Mouse (Mus musculus): ENCODE data around the gene Cobll1. TPM values are rescaled to one million over a fixed set of nuclear protein-coding genes. Genes with fewer than 3 reads are reported as not detected.

Cobll1 gene
- polyA plus RNA-seq, 1 experiment = 3.0 TPM

DNA sequence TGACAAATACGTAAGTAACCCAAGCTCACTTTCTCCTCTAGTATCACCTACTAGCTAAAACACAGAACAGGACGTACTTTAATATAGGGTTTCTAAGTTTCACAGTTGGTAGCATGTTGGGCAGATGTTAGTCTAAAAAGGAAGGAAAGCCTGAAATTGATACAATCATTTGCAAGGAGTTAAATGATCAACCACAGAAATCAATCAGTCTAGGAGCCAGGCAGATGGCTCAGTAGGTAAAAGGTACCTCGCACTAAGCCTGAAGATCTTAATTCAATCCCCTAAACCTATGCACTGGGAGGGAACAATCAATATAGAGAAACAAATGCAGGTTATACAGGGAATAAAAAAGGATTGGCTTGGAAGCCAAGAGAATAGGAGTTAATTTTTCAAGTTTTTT lies 52.0 kb downstream of the Cobll1 start:
- Histone ChIP-seq H3K4me1 (ENCODE audit: control insufficient read depth, insufficient read depth, insufficient read length, low read length) (peaks cover 10% of the 10 kb centered on the region; the same call in 1 of the 2 replicates), H3K27ac (ENCODE audit: insufficient read depth, low read depth, low read length) (no peak overlapping the region), H3K36me3 (ENCODE audit: control insufficient read depth, insufficient read depth, low read length) (no peaks in the 10 kb centered on the region), H3K4me3 (ENCODE audit: low read depth, low read length) (no peak overlapping the region), H3K27me3 (ENCODE audit: control insufficient read depth, insufficient read depth, low read length) (no peaks in the 10 kb centered on the region)
- 91% methylated on average over 3 of the region's 3 CpGs for WGBS
- no peak for TF ChIP-seq CTCF (IDR thresholded peaks at IDR 0.05; ENCODE audit: extremely low read depth, insufficient read length, insufficient replicate concordance, low read depth, low read length)
- no peak for TF ChIP-seq POLR2A (IDR thresholded peaks at IDR 0.05; ENCODE audit: low read depth, low read length)

DNA sequence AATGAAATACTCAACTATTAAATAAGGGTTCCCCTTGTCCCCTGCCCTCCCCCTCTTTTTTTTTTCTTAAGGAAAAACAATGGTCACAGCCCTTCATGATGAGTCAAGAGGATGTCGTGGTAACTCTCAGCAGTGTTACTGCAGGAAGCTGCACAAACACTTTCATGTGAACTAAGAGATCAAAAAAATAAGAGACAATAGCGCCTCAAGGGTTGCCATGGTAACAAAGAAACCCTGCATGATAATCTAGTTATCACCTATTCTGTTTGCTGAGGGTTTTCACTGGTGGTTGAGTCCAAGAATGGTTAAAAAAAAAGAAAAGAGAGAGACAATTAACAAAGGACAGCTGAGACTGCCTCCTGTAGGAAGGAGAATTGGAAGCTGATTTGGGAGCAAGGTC lies 56.5 kb downstream of the Cobll1 start:
- H3K27ac ChIP-seq (ENCODE audit: insufficient read depth, low read depth, low read length) = no peak overlapping the region
- TF ChIP-seq POLR2A (IDR thresholded peaks at IDR 0.05; ENCODE audit: low read depth, low read length) (no peak), CTCF (IDR thresholded peaks at IDR 0.05; ENCODE audit: extremely low read depth, insufficient read length, insufficient replicate concordance, low read depth, low read length) (no peak)
- no peak overlapping the region for H3K4me3 ChIP-seq (ENCODE audit: low read depth, low read length)
- WGBS = 35% methylated on average over 2 of the region's 2 CpGs
- H3K36me3 ChIP-seq (ENCODE audit: control insufficient read depth, insufficient read depth, low read length) = no peaks in the 10 kb centered on the region
- peaks cover 2% of the 10 kb centered on the region; the same call in 1 of the 2 replicates for H3K4me1 ChIP-seq (ENCODE audit: control insufficient read depth, insufficient read depth, insufficient read length, low read length)
- no peaks in the 10 kb centered on the region for H3K27me3 ChIP-seq (ENCODE audit: control insufficient read depth, insufficient read depth, low read length)

DNA sequence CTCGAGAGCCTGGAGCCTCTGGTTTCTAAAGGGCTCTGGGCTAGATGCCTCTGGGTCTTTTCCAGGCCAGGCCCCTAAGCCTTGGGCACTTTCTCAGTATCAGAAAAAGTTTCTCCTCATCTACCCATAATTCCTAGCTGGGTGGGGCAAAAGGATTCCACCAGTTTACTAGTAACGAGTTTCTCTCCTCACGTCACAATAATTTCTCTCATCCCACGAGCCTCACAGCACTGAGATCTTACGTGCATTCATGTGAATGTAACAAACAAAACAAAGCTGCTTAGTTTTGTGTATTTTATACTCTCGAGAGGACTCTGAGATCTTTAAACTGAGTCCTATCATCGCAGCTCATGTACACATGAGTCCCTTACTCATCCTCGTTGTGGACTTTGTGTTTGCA lies 57.5 kb downstream of the Cobll1 start:
- no peak overlapping the region for H3K4me3 ChIP-seq (ENCODE audit: low read depth, low read length)
- peaks cover 2% of the 10 kb centered on the region; the same call in 1 of the 2 replicates for H3K4me1 ChIP-seq (ENCODE audit: control insufficient read depth, insufficient read depth, insufficient read length, low read length)
- no peaks in the 10 kb centered on the region for H3K36me3 ChIP-seq (ENCODE audit: control insufficient read depth, insufficient read depth, low read length)
- no peaks in the 10 kb centered on the region for H3K27me3 ChIP-seq (ENCODE audit: control insufficient read depth, insufficient read depth, low read length)
- TF ChIP-seq CTCF (IDR thresholded peaks at IDR 0.05; ENCODE audit: extremely low read depth, insufficient read length, insufficient replicate concordance, low read depth, low read length) = no peak
- TF ChIP-seq POLR2A (IDR thresholded peaks at IDR 0.05; ENCODE audit: low read depth, low read length) = no peak
- H3K27ac ChIP-seq (ENCODE audit: insufficient read depth, low read depth, low read length) = no peak overlapping the region
- WGBS = 87% methylated on average over 8 of the region's 8 CpGs

DNA sequence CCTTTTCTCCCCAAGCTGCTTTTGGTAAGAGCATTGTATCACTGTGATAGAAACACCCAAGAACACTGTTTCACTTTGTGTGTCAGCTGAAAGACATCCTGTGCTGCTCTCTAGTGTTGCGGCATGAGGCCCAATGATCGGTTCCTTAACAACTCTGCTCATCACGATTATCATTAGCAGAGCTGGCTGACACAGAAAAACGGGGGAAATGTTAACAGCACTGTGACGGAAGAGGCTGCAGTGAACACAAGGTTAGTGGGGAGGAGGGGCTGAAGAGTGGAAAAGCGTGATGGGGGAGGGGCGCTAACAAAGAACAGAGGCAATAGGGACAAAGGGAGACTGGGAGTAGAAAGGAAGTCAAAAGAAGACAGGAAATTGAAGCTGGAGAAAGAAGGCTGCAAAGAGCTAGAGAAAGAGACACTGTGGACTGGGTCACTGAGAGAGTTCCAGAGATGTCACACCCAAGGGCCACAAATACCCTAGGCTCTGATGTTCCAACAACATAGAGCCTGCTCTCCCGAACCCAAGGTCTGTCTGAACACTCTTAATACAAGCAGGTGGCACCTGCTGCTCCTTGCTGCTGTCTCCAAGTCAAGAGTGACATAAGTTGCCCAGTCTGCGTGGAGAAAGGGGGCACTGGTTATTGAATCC lies 58.0 kb downstream of the Cobll1 start:
- TF ChIP-seq CTCF (IDR thresholded peaks at IDR 0.05; ENCODE audit: extremely low read depth, insufficient read length, insufficient replicate concordance, low read depth, low read length) = no peak
- no peak for TF ChIP-seq POLR2A (IDR thresholded peaks at IDR 0.05; ENCODE audit: low read depth, low read length)
- WGBS = 68% methylated on average over 9 of the region's 9 CpGs

DNA sequence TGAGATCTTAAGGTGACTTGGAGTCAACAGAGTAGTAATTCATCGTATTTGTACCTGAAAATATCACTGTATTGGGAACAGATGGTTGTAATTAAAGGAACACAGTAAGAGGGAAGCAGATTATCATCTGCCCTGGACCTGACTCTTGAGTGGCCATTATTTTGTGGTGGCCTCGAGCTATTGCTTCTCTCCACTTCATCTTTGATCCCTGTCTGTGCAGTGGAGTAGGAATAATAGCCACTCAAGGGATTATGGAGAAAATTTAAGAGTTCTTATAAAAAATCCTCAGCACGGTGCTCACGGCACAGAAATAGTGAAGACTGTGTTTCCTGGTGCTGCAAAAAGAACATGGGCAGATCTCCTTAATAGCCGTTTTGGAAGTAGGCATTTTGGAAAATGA lies 63.6 kb downstream of the Cobll1 start:
- Histone ChIP-seq H3K27me3 (ENCODE audit: control insufficient read depth, insufficient read depth, low read length) (no peaks in the 10 kb centered on the region), H3K4me1 (ENCODE audit: control insufficient read depth, insufficient read depth, insufficient read length, low read length) (0 out of 2 replicates have a peak, but pooled peaks cover 2% of the 10 kb centered on the region), H3K36me3 (ENCODE audit: control insufficient read depth, insufficient read depth, low read length) (no peaks in the 10 kb centered on the region), H3K4me3 (ENCODE audit: low read depth, low read length) (no peak overlapping the region), H3K27ac (ENCODE audit: insufficient read depth, low read depth, low read length) (no peak overlapping the region)
- TF ChIP-seq POLR2A (IDR thresholded peaks at IDR 0.05; ENCODE audit: low read depth, low read length) (no peak), CTCF (IDR thresholded peaks at IDR 0.05; ENCODE audit: extremely low read depth, insufficient read length, insufficient replicate concordance, low read depth, low read length) (no peak)
- WGBS = 79% methylated on average over 5 of the region's 5 CpGs

More for the DNA sequence above, 58.0 kb downstream of the Cobll1 start:
- H3K4me3 ChIP-seq (ENCODE audit: low read depth, low read length) = no peak overlapping the region
- H3K27me3 ChIP-seq (ENCODE audit: control insufficient read depth, insufficient read depth, low read length) = no peaks in the 10 kb centered on the region
- peaks cover 2% of the 10 kb centered on the region; the same call in 1 of the 2 replicates for H3K4me1 ChIP-seq (ENCODE audit: control insufficient read depth, insufficient read depth, insufficient read length, low read length)
- H3K27ac ChIP-seq (ENCODE audit: insufficient read depth, low read depth, low read length) = no peak overlapping the region
- H3K36me3 ChIP-seq (ENCODE audit: control insufficient read depth, insufficient read depth, low read length) = no peaks in the 10 kb centered on the region

DNA sequence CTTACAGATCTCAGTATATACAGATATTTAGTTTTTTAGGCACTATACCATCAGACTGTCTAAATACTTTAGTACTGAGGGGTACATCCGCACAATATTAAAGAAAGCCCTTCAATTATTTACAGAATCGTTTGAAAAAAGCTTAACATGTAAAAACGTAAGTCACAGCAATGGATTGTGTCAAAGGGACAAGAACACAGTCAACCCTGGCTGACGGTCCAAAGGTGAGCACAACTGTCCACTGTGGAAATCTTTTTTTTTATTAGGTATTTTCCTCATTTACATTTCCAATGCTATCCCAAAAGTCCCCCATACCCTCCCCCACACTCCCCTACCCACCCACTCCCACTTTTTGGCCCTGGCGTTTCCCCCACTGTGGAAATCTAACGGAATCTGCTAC lies 67.1 kb downstream of the Cobll1 start:
- Histone ChIP-seq H3K36me3 (ENCODE audit: control insufficient read depth, insufficient read depth, low read length) (no peaks in the 10 kb centered on the region), H3K27me3 (ENCODE audit: control insufficient read depth, insufficient read depth, low read length) (no peaks in the 10 kb centered on the region), H3K4me3 (ENCODE audit: low read depth, low read length) (no peak overlapping the region), H3K27ac (ENCODE audit: insufficient read depth, low read depth, low read length) (no peak overlapping the region), H3K4me1 (ENCODE audit: control insufficient read depth, insufficient read depth, insufficient read length, low read length) (0 out of 2 replicates have a peak, but pooled peaks cover 2% of the 10 kb centered on the region)
- TF ChIP-seq POLR2A (IDR thresholded peaks at IDR 0.05; ENCODE audit: low read depth, low read length) (no peak), CTCF (IDR thresholded peaks at IDR 0.05; ENCODE audit: extremely low read depth, insufficient read length, insufficient replicate concordance, low read depth, low read length) (no peak)
- 55% methylated on average over 6 of the region's 6 CpGs for WGBS

DNA sequence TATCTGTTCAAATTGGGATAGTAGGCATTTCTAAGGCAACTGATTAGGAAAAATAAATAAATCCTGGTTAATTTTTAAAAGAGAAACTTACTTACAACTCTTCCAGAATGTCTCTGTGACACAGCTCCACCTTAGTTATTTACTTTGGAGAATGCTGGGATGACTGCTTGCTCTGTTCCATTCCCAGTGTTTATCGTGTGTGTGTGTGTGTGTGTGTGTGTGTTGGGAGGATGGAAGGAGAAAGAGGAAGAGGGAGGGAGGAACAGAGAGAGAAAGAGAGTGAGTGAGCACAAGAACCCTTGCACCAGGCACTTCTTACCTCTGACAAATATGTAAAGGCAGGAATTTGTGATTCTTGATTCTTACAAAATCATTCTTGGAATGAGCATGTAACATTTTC lies 67.7 kb downstream of the Cobll1 start:
- no peak overlapping the region for H3K4me3 ChIP-seq (ENCODE audit: low read depth, low read length)
- H3K36me3 ChIP-seq (ENCODE audit: control insufficient read depth, insufficient read depth, low read length) = no peaks in the 10 kb centered on the region

More for the DNA sequence above, 67.7 kb downstream of the Cobll1 start:
- WGBS = 6% methylated on average over 1 of the region's 1 CpGs
- Histone ChIP-seq H3K27ac (ENCODE audit: insufficient read depth, low read depth, low read length) (no peak overlapping the region), H3K4me1 (ENCODE audit: control insufficient read depth, insufficient read depth, insufficient read length, low read length) (0 out of 2 replicates have a peak, but pooled peaks cover 2% of the 10 kb centered on the region), H3K27me3 (ENCODE audit: control insufficient read depth, insufficient read depth, low read length) (no peaks in the 10 kb centered on the region)
- no peak for TF ChIP-seq POLR2A (IDR thresholded peaks at IDR 0.05; ENCODE audit: low read depth, low read length)
- TF ChIP-seq CTCF (IDR thresholded peaks at IDR 0.05; ENCODE audit: extremely low read depth, insufficient read length, insufficient replicate concordance, low read depth, low read length) = no peak

Data from small intestine, adult 2 months (tissue).